Mouse (Mus musculus) thymus, postnatal 14 days (tissue): ENCODE results near the gene Pakap.

ENCODE experiments used
- DNase-seq: peaks from one replicate; pipeline ENCODE4 v3.0.0; 2021

The Pakap gene

DNA sequence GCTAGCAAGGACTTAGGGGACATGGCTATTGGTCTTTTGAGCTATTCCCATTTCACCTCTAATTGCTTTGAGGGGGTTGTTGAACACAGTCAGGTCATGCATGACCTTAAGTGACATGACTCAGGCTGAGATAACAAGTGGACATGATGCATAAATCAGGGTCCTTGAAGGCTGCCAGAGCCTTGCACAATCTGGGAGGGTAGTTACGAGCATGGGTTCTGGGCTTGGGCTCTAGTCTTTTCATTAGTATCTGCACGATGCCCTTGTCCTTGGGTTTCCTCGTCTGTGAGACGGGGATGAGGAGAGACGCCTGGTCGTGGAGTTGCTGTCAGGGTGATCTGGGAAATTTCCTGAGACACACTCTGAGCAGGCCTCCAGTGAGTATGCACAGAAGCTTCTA is 6.7 kb downstream of the Pakap start:
- DNase-seq = no peak

GRCm38 (mm10) chr4:57575686-57576085 is 7.7 kb downstream of the Pakap start:
- DNase-seq = no peak

- no peak for DNase-seq
These were observed 8.1 kb downstream of the Pakap start for GRCm38 (mm10) chr4:57576095-57576494.

- no peak for DNase-seq
These were observed 11.7 kb downstream of the Pakap start for GRCm38 (mm10) chr4:57579683-57580082.

DNA sequence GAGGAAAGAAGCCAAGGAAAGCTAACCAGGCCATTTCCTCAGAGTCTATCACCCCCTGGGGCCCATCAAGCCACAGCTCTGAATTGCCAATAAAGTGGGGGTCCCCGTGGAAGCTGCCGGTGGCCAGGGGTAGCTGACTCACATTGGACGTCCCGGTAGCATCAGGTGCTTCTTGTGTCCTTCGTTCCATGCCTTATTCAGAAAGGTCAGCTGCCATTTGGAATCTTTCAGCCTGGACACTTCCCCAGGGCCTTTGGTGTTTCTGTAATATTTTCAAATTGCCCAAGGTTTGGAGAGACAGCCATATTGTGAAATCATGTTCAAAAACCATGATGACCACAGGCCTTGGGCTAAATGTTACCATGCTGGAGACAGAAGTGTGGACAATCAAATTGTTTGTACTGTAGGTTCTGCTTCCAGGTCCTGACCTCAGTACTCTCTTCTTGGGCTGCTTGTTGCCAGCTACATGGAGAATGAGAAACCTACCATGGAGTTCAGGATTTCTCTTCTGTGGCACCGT is 17.4 kb downstream of the Pakap start:
- DNase-seq = no peak

DNA sequence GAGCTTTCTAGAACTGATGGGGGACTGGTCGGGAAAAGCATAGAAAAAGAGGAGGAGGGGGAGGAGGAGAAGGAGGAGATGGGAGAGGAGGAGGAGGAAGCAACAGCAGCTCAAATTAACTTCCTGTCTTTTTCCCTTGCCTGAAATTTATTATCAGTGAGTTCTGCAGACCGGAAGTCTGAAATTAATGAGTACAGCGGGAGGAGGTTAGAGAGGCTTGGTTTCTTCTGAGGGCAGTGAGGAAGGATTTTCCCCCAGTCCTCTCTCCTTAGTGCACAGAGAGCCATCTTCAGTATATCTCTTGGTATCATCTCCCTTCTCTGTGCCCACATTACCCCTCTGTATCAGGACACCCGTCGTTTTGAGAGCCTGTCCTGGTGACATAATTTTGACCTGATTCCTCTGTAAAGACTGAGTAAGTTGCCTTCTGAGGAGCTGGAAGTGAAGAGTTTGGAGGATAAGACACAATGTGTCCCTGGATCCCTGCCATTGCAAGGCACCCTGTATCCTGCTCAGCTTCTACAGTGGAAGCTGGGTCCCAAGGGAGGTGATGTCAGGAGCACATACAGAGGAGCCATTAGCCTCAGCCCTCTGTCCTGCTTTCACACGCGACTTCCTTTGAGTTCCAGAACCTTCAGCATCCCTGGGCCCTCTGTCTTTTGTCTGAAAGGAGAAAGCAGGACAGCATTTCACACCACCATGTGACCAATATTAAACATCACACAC is 19.1 kb downstream of the Pakap start:
- no peak for DNase-seq

GRCm38 (mm10) chr4:57588356-57588755 is 20.4 kb downstream of the Pakap start:
- no peak for DNase-seq

DNA sequence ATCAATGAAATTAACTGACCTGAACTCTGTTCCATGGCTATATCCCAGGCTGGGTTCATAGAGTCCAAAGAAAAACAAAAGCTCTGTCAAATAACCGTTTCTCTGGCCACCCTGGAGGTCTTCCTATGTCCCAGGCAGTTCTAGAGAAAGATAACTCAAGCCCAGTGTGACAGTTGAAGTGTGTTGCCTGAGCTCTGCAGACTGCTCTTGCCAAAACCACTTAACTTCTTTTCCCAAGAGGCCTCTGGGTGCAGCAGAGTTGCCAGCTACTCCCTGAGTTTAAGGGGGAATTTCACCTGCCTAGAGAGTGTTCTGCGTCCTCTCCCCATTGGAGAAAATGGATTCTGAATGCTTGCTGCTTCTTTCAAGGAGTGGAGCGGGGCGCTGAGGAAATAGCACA is 24.8 kb downstream of the Pakap start:
- no peak for DNase-seq

- DNase-seq = no peak
These were observed 32.0 kb downstream of the Pakap start for GRCm38 (mm10) chr4:57599946-57600345.

GRCm38 (mm10) chr4:57600685-57601457 is 32.9 kb downstream of the Pakap start:
- no peak for DNase-seq

- no peak for DNase-seq
These were observed 33.5 kb downstream of the Pakap start for GRCm38 (mm10) chr4:57601458-57601835.

DNA sequence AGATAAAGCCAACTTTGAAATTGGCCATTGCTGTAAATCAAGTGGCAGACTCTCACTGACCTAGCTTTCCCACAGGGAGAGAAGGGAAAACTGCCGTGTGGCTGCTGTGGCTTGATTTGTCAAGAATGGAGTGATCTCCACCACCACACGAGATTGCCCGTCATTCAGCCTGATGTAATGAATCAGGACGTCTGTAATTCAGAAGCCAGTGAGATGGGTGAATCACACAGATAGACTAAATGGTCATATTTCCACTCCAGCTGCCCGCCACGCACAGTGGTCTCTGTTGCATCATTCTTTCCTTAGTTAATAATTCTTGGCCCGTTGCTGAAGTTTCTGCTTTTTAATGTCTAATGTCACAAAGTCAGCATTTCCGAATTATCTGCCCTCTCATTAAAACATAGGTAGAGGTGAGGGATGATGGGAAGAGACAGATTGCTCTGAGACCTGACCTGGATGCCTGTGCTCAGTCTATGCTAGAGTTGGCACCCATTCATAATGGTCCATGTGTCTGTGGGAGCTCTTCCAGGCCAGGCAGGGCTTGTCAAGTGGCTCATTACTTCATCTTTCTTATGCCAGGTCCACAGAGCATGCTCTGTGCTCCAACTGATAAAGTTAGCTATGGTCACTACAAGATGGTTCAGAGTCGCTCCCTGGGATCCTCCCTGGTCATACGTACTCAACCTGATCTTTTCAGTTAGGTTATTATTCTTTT is 34.1 kb downstream of the Pakap start:
- no peak for DNase-seq

- DNase-seq = no peak
These were observed 38.3 kb downstream of the Pakap start for GRCm38 (mm10) chr4:57606258-57606657.

DNA sequence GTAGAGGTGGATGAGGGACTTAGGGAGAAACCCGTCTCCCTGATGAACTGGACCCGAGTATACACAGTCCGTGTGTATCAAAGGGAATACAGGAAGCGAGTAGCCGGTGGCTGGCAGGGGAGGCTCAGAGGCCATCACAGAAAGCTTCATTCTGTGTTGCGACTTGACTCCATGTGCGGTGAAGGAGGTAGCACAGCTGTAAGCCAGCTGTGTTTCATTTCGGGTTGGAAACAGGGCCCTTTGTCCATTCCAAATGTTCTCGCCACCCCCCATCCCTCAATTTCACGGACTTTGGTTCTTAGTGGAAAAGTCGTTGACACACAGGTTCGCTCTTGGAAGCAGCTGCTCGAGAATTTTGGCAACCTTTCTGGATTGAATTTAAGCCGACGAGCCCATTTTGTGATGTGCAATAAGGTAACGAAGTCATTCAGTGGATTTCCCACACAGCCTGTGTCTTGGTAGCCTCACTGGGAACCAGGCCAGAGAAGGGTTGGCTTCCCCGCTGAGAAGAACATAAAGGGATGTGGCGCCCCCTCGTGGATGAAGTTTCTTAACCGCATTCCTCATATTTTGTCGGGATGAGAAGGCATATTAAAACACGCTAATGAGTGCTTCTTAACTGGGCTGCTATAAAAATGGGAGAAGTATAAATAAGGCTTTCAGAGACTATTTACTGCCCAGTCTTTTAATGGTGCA is 39.4 kb downstream of the Pakap start:
- peak; percentile 64 for DNase-seq

GRCm38 (mm10) chr4:57611303-57612077 is 43.5 kb downstream of the Pakap start:
- no peak for DNase-seq

- DNase-seq = peak; percentile 7
These were observed 44.7 kb downstream of the Pakap start for GRCm38 (mm10) chr4:57612716-57613115.

DNA sequence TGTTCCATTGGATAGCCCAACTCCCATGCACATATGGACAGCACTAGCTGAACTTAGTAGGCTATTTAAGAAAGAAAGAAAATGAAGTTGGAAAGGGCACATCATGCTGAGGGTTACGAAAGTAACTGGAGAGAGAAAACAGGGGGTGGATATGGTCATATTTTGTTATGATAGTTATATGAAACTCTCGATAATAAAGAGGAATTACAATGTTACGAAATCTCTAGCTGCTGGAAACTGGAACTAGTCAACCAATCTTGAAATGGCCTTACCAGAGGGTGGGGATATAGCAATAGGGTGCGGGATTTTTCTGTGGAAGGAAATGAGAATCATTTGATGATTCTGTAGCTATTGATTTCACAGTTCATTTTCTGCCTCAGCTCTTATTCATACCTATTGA is 46.7 kb downstream of the Pakap start:
- no peak for DNase-seq

DNA sequence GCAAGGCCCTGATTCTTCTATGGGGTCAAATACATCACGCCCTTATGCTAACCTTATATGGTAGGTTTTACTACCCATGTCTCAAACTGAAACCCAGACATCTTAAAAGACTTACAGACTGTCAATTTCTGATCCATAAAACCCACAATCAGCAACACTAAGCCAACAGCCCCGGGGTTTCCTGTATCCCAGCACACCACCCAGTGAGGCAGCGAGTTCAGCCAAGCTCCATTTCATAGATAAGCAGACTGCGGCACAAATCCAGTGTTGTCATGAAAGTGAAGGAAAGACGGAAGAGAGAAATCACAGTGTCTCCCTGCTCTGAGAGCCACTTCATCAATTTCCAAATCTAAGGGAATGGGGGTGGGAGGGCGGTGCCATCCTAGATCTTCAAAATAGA is 50.8 kb downstream of the Pakap start:
- no peak for DNase-seq

- no peak for DNase-seq
These were observed 54.8 kb downstream of the Pakap start for GRCm38 (mm10) chr4:57622816-57623215.

DNA sequence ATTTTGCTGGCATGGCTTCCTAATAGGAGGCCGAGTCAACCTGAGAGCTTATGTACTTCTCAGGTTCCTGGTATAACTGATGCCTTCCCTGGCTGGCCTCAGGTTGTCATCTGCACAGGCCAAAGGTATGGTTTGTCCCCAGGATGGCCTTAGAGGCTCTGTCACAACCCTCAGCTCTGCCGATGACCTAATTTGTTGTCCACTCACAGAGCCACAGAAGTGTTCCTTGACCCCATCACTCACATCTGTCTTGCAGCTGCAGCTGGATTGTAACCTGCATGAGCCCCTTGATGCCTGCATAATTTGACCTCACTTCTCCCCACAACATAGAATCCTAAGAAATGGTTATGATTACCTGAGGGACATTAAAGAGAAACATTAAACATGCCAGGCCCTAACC is 56.8 kb downstream of the Pakap start:
- DNase-seq = no peak

DNA sequence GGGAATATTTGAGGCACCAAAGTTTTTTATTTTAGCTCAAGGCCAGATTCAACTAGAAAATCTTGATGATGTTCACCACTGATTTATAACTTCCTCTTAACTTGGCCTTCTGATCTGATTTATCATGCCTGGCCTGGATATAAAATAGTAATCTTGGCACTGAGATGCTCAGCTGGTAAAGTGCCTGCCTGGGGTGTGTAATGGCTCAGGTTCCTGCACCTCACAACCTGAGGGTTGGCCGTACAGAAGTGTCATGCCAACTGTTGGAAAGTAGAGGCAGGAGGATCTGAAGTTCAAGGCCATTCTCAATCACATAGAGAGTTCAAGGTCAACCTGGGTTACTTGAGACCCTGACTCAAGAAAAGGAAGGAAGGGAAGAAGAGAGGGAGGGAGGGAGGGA is 57.3 kb downstream of the Pakap start:
- DNase-seq = no peak

GRCm38 (mm10) chr4:57625756-57626155 is 57.8 kb downstream of the Pakap start:
- DNase-seq = no peak
